Mouse (Mus musculus): ENCODE measurements around the gene Sprr2a1.
"Not testable (repeated sequence)": the region's sequence is repeated elsewhere in the genome, so short reads cannot be mapped to it uniquely, and the experiment has no call there.

- TF ChIP-seq CTCF, EP300 (IDR thresholded peaks at IDR 0.05): not testable (repeated sequence)
These were observed 3.4 kb downstream of the Sprr2a1 start for GRCm38 (mm10) chr3:92219031-92219430.

Measured in lung, postnatal 0 days (tissue).